Mouse (Mus musculus): Measurements from ENCODE around the gene Bud23. TPM values are rescaled to one million over a fixed set of nuclear protein-coding genes. Genes with fewer than 3 reads are reported as not detected.
"Not testable (repeated sequence)": the region's sequence is repeated elsewhere in the genome, so short reads cannot be mapped to it uniquely, and the experiment has no call there.

Gene Bud23
- polyA plus RNA-seq (2015; fragmentation: Nextera tagmentation; extraction: Ambion mirVana), result 108 and 109 TPM in 2 replicates

GRCm38 (mm10) chr5:135064909-135065446 is at the start of gene Bud23:
Bud23 (minus strand) TSS chr5:135064959.
- ATAC-seq (ENCODE audit: insufficient number of reproducible peaks, low FRiP score, low TSS enrichment, low read depth); H3K27me3 ChIP-seq; H3K9me3 ChIP-seq: not testable (repeated sequence)
- H3K4me2 ChIP-seq, result peak within 1 kb of the TSS; percentile 93
- peaks cover 21% of the 10 kb centered on the region for H3K4me1 ChIP-seq
- 77% methylated on average over 9 of the region's 9 CpGs for WGBS
- H3K36me3 ChIP-seq, result peaks cover 49% of the 10 kb centered on the region
- H3K27ac ChIP-seq, result peak within 1 kb of the TSS; percentile 69
- peak within 1 kb of the TSS; percentile 79 for H3K9ac ChIP-seq
- H3K4me3 ChIP-seq, result peak within 1 kb of the TSS; percentile 95

GRCm38 (mm10) chr5:135113782-135114181 is 49.0 kb upstream of the Bud23 start:
- 88% methylated on average over 12 of the region's 12 CpGs for WGBS

GRCm38 (mm10) chr5:135109976-135110375 is 45.2 kb upstream of the Bud23 start:
- H3K4me2 ChIP-seq, result no peak overlapping the region
- no peak overlapping the region for H3K27ac ChIP-seq
- H3K4me3 ChIP-seq, result no peak overlapping the region
- no peaks in the 10 kb centered on the region for H3K9me3 ChIP-seq
- ATAC-seq (ENCODE audit: insufficient number of reproducible peaks, low FRiP score, low TSS enrichment, low read depth), result no peak
- no peaks in the 10 kb centered on the region for H3K36me3 ChIP-seq
- 76% methylated on average over 6 of the region's 6 CpGs for WGBS
- no peak overlapping the region for H3K9ac ChIP-seq
- peaks cover 50% of the 10 kb centered on the region for H3K27me3 ChIP-seq
- H3K4me1 ChIP-seq, result peaks cover 21% of the 10 kb centered on the region

More at GRCm38 (mm10) chr5:135113782-135114181, 49.0 kb upstream of the Bud23 start:
- Histone ChIP-seq H3K36me3 (no peaks in the 10 kb centered on the region), H3K4me1 (peaks cover 3% of the 10 kb centered on the region; the same call in 1 of the 2 replicates), H3K4me3 (no peak overlapping the region), H3K9ac (no peak overlapping the region), H3K27ac (no peak overlapping the region), H3K9me3 (no peaks in the 10 kb centered on the region), H3K27me3 (peaks cover 16% of the 10 kb centered on the region), H3K4me2 (no peak overlapping the region)
- ATAC-seq (ENCODE audit: insufficient number of reproducible peaks, low FRiP score, low TSS enrichment, low read depth), result no peak

GRCm38 (mm10) chr5:135109426-135109825 is 44.7 kb upstream of the Bud23 start:
- Histone ChIP-seq H3K27ac (no peak overlapping the region), H3K9me3 (no peaks in the 10 kb centered on the region), H3K4me1 (peaks cover 21% of the 10 kb centered on the region), H3K27me3 (peaks cover 54% of the 10 kb centered on the region), H3K9ac (no peak overlapping the region), H3K4me2 (no peak overlapping the region), H3K4me3 (no peak overlapping the region), H3K36me3 (no peaks in the 10 kb centered on the region)
- WGBS, result 87% methylated on average over 3 of the region's 3 CpGs
- ATAC-seq (ENCODE audit: insufficient number of reproducible peaks, low FRiP score, low TSS enrichment, low read depth), result no peak

DNA sequence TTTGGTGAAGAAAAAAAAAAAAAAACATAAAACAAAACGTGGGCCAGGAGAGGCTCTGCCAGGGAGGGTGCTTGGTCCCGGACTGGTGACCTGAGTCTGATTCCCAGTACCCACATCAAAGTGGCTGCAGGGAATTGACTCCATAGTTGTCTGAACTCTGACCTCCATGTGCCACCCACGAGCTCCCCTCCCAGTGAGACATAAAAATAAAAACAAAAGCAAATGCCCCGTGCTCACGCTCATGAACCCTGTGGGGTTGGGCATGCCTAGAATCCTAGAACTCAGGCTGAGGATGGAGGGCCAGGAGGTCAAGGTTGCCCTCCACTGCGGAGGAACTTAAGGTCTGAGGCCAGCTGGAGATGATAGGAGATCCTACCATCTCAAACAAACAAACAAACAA is 44.3 kb upstream of the Bud23 start:
- H3K36me3 ChIP-seq, result no peaks in the 10 kb centered on the region
- H3K4me3 ChIP-seq, result no peak overlapping the region
- WGBS, result 48% methylated on average over 6 of the region's 6 CpGs
- no peak overlapping the region for H3K4me2 ChIP-seq
- peaks cover 21% of the 10 kb centered on the region for H3K4me1 ChIP-seq
- H3K9me3 ChIP-seq, result no peaks in the 10 kb centered on the region
- H3K27me3 ChIP-seq, result peaks cover 57% of the 10 kb centered on the region
- no peak for ATAC-seq (ENCODE audit: insufficient number of reproducible peaks, low FRiP score, low TSS enrichment, low read depth)
- no peak overlapping the region for H3K9ac ChIP-seq
- H3K27ac ChIP-seq, result no peak overlapping the region

GRCm38 (mm10) chr5:135107521-135108501 is 43.1 kb upstream of the Bud23 start:
- peak overlapping the region; percentile 90 for H3K4me2 ChIP-seq
- WGBS, result 7% methylated on average over 40 of the region's 40 CpGs
- H3K36me3 ChIP-seq, result no peaks in the 10 kb centered on the region
- peak overlapping the region; percentile 50 for H3K4me3 ChIP-seq
- no peak overlapping the region for H3K9ac ChIP-seq
- peaks cover 58% of the 10 kb centered on the region for H3K27me3 ChIP-seq
- peaks cover 21% of the 10 kb centered on the region for H3K4me1 ChIP-seq
- H3K9me3 ChIP-seq, result no peaks in the 10 kb centered on the region
- H3K27ac ChIP-seq, result no peak overlapping the region
- ATAC-seq (ENCODE audit: insufficient number of reproducible peaks, low FRiP score, low TSS enrichment, low read depth), result 0 out of 2 replicates have a peak, but pooled peaks have one; percentile 8

GRCm38 (mm10) chr5:135106758-135107256 is 42.0 kb upstream of the Bud23 start:
- H3K4me3 ChIP-seq, result peak overlapping the region; percentile 50
- H3K36me3 ChIP-seq, result no peaks in the 10 kb centered on the region
- H3K27ac ChIP-seq, result no peak overlapping the region
- peaks cover 58% of the 10 kb centered on the region for H3K27me3 ChIP-seq
- peaks cover 21% of the 10 kb centered on the region for H3K4me1 ChIP-seq
- under 1% methylated on average over 48 of the region's 48 CpGs for WGBS
- peak; percentile 59; the same call in 1 of the 2 replicates for ATAC-seq (ENCODE audit: insufficient number of reproducible peaks, low FRiP score, low TSS enrichment, low read depth)
- H3K4me2 ChIP-seq, result peak overlapping the region; percentile 90
- no peak overlapping the region for H3K9ac ChIP-seq
- no peaks in the 10 kb centered on the region for H3K9me3 ChIP-seq

DNA sequence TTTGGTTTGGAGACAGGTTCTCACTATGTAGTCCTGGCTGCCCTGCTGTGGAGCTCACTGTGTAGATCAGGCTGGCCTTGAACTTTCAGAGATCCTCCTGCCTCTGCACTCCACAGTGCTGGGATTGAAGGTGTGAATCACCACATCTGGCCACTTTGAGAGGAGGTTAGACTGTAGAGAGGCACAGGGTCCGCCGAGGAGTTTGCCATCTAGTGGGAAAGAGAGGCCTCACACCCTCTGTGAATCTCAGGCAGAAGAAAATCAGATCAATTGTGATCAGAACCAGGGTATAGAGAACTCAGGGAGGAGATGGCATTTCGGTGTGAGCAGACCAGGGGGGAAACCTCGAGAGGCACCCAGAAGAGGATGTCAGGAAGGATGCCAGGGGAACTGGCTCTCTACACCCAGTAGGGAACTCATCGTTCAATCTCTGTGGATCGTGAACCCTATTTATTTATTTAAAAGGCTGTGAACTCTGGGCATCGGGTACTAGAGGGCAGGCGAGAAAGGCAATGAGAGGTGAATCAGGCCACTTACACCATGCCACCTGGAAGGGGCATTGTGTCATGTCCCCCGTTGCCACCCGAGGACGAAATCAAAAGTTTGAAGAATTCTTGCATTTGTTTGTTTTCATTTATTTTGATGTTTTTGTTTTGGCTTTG is 39.4 kb upstream of the Bud23 start:
- Histone ChIP-seq H3K9me3 (no peaks in the 10 kb centered on the region), H3K27me3 (peaks cover 49% of the 10 kb centered on the region), H3K4me1 (peaks cover 21% of the 10 kb centered on the region), H3K4me2 (no peak overlapping the region), H3K36me3 (no peaks in the 10 kb centered on the region), H3K9ac (no peak overlapping the region), H3K4me3 (no peak overlapping the region), H3K27ac (no peak overlapping the region)
- WGBS, result 67% methylated on average over 11 of the region's 11 CpGs
- ATAC-seq (ENCODE audit: insufficient number of reproducible peaks, low FRiP score, low TSS enrichment, low read depth), result no peak

GRCm38 (mm10) chr5:135100981-135101380 is 36.2 kb upstream of the Bud23 start:
- no peak overlapping the region for H3K9ac ChIP-seq
- H3K27me3 ChIP-seq, result peaks cover 19% of the 10 kb centered on the region; the same call in 1 of the 2 replicates
- 63% methylated on average over 1 of the region's 1 CpGs for WGBS
- no peaks in the 10 kb centered on the region for H3K9me3 ChIP-seq
- no peak overlapping the region for H3K27ac ChIP-seq
- no peak overlapping the region for H3K4me3 ChIP-seq
- ATAC-seq (ENCODE audit: insufficient number of reproducible peaks, low FRiP score, low TSS enrichment, low read depth), result no peak
- H3K36me3 ChIP-seq, result no peaks in the 10 kb centered on the region
- H3K4me1 ChIP-seq, result no peaks in the 10 kb centered on the region
- no peak overlapping the region for H3K4me2 ChIP-seq

- Histone ChIP-seq H3K9ac (no peak within 1 kb of the TSS), H3K36me3 (no peaks in the 10 kb centered on the region)
These were observed 24.9 kb upstream of the Bud23 start, which contains the start of gene Mlxipl for GRCm38 (mm10) chr5:135089653-135090052. Mlxipl (plus strand) TSS chr5:135089890.

GRCm38 (mm10) chr5:135086871-135087270 is 22.1 kb upstream of the Bud23 start:
- WGBS, result 25% methylated on average over 4 of the region's 4 CpGs
- H3K4me2 ChIP-seq, result no peak overlapping the region
- H3K9me3 ChIP-seq, result no peaks in the 10 kb centered on the region
- H3K9ac ChIP-seq, result no peak overlapping the region
- no peaks in the 10 kb centered on the region for H3K36me3 ChIP-seq
- peaks cover 7% of the 10 kb centered on the region for H3K4me1 ChIP-seq
- no peak overlapping the region for H3K4me3 ChIP-seq
- no peak overlapping the region for H3K27ac ChIP-seq
- ATAC-seq (ENCODE audit: insufficient number of reproducible peaks, low FRiP score, low TSS enrichment, low read depth), result no peak
- peaks cover 37% of the 10 kb centered on the region for H3K27me3 ChIP-seq

More at GRCm38 (mm10) chr5:135089653-135090052, 24.9 kb upstream of the Bud23 start, which contains the start of gene Mlxipl:
- Histone ChIP-seq H3K27me3 (peaks cover 50% of the 10 kb centered on the region), H3K4me3 (peak within 1 kb of the TSS; percentile 21), H3K27ac (no peak within 1 kb of the TSS), H3K9me3 (no peaks in the 10 kb centered on the region), H3K4me2 (peak within 1 kb of the TSS; percentile 48), H3K4me1 (peaks cover 7% of the 10 kb centered on the region)
- 2% methylated on average over 36 of the region's 39 CpGs for WGBS
- no peak for ATAC-seq (ENCODE audit: insufficient number of reproducible peaks, low FRiP score, low TSS enrichment, low read depth)
